Mouse (Mus musculus) embryo, embryonic 9.5 days (tissue): ENCODE measurements around the gene Dhtkd1.
"Not testable (repeated sequence)": the region's sequence is repeated elsewhere in the genome, so short reads cannot be mapped to it uniquely, and the experiment has no call there.

Source experiments
- DNase-seq: peaks from one replicate; pipeline ENCODE4 v3.0.0-alpha.2; 2017; ENCODE audit errors: extremely low spot score

Gene Dhtkd1

DNA sequence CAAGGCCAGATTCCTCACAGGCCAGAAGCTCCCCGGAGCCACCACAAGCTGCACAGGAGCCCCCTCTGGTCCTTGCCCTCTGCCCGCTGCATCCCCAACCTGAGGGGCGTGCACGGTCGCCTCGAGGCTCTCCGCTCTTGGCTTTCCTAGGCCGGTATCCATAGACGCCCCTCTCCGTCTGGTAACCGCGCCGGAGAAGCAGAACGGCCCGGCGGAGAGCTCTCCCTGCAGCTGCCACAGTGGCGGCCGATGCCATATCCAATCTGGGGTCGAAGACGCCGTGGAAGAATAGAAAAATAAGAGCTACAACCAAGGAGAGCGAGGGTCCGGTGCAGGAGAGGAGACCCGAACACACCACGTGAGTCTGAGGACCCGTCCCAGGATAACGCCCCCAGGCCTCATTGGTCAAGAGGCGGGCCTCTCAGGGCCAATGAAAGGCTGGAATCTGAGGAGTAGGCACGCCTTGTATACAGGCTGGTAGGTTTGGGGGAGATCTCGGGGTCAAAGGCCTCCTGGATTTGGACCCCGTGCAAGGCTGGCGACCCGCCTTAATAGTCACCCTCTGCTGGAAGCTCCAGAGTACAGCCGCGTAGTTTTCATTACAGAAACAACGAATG, at the start of gene Dhtkd1:
Gene Dhtkd1 (minus strand): TSS at position 377 of the 617 bp plus-strand sequence.
- DNase-seq, result peak; percentile 82

DNA sequence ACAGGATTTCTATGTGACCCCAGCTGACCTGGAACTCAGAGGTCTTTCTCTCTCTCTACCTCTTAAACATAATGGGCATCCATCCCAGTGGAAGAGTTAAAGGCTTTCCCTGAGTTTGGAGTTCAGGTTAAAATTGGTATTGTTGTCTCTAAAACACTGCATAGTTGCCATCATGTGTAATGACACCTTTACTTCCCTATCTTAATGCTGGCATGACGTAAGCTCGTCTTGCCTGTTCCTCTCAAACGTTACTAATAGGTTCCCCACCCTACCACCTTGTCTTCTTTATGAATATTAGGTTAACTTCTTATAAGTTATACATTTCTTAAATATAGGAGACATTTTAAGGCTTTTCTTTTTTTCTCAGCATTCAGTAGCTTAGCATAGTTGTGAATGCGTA, 34.9 kb upstream of the Dhtkd1 start:
- no peak for DNase-seq

DNA sequence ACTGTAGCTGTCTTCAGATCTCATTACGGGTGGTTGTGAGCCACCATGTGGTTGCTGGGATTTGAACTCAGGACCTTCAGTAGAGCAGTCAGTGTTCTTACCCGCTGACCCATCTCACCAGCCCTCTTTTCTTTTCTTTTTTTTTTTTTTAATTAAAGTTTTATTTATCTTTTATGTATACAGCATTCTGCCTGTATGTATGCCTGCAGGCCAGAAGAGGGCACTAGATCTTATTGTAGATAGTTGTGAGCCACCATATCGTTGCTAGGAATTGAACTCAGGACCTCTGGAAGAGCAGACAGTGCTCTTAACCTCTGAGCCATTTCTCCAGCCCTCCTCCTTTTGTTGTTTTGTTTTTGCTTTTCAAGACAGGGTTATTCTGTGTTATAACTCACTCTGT, 28.0 kb upstream of the Dhtkd1 start:
- not testable (repeated sequence) for DNase-seq

DNA sequence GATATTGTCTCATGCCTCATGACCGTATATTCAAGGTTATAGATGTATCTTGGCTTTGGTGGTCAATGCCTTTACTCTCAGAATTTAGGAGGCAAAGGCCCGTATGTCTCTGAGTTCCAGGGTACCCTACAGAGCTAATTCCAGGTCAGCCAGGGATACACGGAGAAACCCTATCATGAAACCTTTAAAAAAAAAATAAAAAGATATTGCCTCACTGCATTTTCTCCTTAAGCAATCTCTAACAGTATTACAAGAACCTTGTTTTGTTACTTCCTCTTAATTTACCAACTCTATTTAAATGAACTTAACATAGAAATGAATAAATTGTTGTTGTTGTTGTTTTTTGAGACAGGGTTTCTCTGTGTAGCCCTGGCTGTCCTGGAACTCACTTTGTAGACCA, 23.4 kb upstream of the Dhtkd1 start:
- DNase-seq, result no peak

DNA sequence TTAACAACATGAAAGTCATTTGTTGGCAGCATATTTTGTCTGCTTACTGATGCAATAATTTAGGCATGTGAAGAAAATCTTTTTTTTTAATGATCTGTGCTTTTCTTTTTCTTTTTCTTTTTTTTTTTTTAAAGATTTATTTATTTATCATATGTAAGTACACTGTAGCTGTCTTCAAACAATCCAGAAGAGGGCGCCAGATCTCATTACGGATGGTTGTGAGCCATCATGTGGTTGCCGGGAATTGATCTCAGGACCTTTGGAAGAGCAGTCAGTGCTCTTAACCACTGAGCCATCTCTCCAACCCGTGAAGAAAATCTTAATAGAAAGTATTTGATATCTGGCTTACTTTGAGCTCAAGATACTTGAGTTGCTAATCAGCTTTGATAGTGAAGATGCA, 21.1 kb upstream of the Dhtkd1 start:
- not testable (repeated sequence) for DNase-seq

DNA sequence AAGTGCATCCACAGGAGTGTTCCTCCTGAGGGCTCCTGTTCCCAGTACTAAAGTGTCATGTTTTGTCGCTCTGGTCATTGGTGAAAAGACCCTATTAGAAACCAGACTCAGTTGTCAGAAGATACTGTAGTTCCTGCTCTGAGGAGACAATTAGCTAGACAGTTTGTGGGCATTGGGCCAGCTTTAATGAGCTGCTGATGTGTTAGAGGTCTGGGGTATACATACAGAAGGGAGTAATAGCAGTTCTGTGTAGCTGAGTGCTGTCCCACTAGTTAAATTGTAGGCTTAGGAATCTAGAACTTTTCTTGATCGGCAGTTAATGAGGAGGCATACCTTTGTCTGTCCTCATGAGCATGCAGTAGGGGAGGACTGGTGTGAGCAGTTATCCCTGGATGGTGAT, 19.7 kb upstream of the Dhtkd1 start:
- no peak for DNase-seq

DNA sequence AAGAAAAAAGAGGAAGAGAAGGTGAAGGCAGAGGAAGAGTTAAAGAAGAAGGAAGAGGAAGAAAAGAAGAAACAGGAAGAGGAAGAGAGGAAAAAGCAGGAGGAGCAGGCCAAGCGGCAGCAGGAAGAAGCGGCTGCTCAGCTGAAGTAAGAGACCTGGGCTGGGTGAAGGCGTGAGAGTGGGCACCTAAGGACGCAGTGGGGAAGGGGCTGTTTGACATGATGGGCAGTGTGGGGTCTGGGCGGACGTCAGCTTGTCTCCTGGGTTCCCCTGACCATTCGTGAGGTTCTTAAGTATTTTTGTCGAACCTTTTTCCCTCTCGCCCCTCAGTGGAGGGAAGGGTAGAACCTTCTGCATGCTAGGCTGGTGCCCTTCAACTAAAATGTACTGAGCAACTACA, 15.1 kb upstream of the Dhtkd1 start:
- DNase-seq, result no peak

DNA sequence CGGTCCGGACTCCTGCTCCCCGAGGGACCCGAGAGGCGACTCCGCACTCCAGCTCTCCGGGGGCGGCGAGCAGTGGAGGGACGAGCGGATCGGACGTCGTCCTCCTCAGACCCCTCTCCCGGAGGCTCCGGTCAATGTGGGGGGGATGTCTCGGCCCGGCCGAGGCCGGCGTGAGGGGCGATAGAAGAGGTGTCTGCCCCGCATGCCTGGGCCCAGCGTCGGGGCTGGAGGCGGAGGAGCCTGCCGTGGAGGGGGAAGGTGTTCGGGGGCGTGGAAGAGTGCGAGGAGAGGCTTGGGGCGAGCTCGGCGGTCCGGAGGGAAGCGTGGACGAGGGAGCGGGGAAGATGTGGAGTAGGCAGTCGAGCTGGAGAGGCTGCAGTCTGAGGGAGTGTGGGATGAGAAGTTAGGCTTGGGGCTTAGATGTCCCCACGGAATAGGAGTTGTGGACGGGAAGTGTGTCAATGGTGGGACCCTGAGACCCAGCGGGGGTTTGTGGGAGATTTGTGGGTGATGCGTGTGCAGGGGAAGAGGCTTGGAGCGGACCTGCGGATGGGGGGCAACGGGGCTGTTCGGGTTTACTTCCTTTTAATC, 9.1 kb upstream of the Dhtkd1 start:
- DNase-seq, result no peak

DNA sequence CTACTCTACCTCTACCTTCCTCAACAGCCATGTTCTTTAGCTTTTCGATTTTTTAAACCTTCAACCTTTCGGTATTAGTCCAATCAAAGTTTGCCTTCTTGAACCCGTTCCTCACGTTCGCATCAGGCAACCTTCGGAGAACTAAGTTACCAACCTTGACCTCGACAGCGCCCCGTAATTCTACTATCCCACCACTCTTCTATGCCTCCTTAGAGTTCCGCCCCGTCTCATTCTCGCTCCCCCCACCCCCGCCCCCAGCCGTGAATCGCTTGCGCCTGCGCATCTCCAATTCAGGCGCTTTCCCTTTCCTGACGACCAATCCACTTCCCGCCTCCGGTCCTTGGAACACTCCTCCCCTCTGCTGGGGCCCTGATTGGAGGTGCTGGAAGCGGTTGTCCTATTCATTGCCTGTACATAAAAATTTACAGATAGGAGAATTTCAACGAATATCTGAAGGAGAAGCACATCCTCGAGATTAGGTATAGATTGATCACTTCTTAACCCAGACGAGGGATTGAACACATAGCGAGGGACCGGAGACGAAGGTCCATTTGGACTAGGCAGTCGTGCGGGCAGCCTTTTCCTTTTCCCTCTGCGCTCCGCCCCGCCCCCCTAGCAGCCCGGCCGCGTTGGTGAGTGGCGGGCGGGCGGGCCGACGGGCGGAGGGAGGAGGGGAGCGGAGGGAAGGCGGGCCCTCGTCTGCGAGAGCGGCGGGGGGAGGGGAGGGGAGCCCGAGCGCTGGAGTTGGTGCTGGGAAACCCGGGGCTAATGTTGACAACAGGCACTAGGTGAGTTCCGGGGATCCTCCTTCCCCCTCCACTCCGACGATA, 8.4 kb upstream of the Dhtkd1 start, which contains the start of gene Upf2:
Gene Upf2 (plus strand): TSS at position 704 of the 830 bp plus-strand sequence.
- DNase-seq, result peak; percentile 95

DNA sequence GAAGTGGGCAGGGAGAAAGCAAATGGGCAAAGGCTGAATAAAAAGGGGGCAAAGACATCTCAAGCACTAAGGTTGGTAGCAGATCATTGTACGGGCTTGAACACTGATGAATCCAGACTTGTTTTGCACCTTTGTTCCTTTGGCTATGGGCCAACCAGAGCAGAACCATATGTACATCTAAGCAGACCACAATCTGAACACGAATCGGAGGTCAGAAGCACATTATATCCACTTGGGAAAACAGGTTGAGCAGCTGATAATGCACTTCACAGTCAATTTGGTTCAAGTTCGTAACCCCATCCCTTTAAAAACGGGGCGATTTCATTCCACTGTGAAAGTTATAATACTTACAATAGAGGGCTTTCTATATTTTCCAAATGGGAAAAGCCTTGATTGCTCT, 7.7 kb upstream of the Dhtkd1 start:
- DNase-seq, result no peak

DNA sequence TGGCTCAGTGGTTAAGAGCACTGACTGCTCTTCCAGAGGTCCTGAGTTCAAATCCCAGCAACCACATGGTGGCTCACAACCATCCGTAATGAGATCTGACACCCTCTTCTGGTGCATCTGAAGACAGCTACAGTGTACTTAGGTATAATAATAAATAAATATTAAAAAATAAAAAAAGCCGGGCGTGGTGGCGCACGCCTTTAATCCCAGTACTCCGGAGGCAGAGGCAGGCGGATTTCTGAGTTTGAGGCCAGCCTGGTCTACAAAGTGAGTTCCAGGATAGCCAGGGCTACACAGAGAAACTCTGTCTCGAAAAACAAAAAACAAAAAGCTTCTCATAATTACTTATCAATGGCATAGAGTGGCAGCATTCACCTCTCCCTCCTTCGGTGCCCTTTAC, 7.2 kb upstream of the Dhtkd1 start:
- DNase-seq, result not testable (repeated sequence)

DNA sequence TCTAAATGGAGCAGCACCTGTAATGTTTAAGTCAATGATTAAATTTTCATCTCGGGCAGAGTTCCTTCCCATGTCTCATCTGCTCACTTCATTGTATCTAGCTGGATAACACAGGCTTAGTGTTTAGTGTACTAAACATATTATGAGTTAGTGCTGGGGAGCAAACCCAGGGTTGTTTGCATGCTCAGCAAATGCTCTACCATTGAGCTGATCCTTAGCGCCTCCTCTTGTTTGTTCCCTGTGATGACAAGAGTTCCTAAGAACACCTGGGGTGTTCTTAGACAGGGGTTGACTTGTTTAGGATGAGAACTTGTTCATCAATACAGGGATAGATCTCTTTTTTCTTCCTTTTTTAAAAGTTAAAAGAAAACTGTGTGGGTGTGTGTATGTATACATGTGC, 6.4 kb upstream of the Dhtkd1 start:
- DNase-seq, result no peak

DNA sequence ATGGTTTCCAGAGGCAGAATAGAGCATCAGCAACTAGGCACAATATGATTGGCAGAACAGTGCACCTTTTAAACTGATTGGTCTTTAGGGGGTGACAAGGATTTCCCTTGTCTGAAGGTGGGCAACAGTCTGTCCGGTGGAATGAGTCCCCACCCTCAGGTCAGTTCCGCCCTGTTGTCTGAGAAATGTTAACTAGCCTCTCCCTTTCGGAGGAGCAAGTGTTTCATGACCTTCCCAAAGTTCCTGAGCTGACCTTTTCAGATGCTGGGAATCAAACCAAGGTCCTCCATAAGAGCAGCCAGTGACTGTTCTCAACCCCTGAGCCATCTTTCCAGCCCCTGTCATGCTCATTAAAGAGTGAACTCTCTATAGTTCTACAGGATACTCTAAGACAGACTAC, 4.3 kb upstream of the Dhtkd1 start:
- no peak for DNase-seq

DNA sequence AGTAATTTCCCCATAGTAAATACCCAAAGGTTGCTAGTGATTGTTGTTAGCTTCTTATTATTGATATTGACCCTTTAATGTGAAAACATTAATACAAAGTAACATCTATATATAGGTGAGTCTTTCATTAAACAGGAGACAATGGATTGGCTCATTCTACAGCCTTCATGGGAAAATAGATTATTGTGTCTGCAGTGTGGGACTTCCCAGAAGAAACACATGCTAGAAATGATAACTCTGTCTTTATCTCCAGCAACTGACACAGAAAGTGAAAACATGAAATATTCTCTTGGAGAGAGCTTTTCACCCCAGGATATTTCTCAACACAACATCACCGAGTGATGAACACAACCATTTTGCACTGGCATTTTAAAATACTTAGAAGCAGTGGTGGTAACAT, 3.0 kb upstream of the Dhtkd1 start:
- no peak for DNase-seq

DNA sequence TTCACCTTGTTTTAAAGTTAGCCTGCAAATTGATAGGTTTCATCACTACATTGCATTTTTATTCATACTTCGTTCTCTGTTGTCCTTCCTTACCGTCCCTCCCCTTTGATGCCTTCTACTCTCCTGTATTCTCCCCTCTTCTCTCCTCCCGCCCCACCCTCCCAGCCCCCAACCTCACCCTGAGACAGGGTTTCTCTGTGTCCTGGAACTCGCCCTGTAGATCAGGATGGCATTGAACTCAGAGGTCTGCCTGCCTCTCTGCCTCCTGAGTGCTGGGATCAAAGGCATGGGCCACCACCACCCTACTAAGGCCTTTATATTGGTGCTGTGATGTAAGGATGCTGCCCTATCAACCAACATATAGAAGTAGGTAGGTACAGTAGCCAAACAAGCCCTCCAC, 479 bp upstream of the Dhtkd1 start:
- DNase-seq, result no peak

DNA sequence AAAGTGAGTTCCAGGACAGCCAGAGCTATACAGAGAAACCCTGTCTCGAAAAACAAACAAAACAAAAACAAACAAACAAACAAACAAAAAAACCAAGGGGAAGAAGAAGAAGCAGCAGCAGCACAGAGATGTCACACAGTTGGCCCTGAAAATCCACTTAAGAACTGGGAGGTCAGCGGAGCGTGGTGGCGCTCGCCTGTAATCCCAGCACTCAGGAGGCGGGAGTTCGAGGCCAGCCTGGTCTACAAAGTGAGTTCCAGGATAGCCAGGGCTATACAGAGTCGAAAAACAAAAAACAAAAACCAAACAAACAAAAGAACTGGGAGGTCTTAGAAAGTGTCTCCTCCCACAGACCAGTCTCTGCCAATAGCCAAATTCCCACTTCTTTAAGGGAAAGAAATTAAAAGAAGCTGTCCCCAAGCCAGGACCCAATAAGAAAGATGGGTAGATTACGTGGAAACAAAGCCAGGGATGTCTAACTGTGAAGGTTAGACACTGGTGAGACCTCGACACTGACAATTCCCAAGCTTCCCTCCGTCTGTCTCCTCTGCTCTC, 654 bp downstream of the Dhtkd1 start:
- DNase-seq, result no peak

DNA sequence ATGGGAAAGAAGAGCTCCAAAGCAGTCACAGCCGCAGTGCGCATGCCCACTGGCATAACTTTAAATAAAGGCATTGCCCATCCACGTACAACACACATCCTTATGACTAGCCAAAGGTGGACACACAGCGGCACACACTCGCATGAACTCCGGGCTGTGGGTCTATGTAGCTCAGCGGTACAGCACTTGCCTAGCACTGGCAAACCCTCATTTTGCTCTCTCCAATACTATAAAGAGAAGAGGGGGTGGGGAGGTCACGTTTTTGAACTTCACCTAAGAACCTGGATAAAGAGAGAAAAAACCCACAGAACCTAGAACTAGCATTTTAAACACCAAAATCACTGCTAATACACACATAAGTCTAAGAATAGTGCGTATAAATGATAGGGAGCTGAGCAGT, 1.7 kb downstream of the Dhtkd1 start:
- DNase-seq, result no peak

DNA sequence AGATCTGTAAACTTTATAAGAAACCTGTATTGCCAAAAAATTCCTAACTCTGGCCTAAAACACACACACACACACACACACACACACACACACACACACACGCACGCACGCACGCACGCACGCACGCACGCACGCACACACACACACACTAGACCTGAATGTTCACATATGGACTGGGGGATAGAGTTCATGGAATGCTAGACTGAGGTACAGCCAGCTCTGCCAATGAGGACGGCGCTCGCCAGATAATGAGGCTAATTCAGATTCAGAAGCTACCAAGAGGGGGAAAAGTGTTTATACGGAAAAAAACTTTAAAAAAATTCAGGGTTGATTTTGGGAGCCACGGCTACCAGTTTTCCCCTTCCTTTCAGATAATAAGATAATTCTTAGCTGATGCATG, 2.7 kb downstream of the Dhtkd1 start:
- no peak for DNase-seq

DNA sequence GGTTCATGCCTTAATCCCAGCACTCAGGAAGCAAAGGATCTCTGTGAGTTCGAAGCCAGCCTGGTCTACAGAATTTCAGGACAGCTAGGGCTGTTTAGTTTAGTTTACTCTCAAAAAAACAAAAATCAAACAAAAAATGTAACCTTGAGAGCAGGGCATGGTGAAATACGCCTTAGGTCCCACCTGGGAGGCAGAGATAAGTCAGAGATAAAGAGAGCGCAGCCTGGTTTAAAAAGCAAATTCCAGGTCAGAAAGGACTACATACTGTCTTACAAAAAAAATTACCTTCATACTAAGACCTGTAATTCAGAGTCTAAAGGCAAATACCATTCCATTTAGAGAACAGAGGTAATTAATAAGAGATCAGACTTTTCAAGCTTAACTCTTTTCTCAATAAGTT, 3.3 kb downstream of the Dhtkd1 start:
- no peak for DNase-seq

DNA sequence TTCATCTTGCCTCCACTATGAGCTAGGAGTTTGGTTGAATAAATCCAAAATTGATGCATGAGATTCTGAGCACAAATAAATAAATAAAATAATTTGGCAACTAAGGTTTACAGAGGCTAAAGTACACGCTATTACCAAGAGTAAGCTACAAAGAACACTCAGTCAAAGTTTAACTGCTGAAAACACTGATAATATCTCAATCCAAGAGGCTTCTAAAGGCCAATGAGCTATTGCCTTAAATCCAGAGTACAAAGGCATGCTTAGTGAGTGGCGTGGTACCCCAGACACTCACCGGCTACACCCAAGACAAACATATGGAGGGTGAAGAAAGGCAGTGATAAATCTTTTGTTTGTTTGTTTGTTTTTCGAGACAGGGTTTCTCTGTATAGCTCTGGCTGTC, 6.0 kb downstream of the Dhtkd1 start:
- DNase-seq, result no peak

DNA sequence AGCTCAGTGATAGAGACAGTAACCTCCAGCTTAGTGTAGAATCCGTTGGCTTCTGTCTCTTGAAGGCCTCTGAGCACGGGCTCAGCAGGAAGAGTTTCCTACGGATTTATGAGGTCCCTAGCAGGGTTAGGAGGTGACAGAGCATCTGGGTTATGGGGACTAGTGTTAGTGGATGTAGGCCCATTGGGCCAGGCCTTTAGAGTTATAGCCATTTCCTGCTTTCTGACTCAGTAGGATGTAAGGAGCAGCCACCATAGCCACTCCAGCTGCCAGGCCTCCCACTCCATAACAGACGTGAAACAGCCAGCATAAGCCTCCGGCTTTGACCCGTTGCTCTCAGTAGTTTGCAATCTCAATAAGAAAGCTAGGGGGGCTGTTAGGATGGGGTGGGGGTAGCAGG, 6.5 kb downstream of the Dhtkd1 start:
- no peak for DNase-seq

DNA sequence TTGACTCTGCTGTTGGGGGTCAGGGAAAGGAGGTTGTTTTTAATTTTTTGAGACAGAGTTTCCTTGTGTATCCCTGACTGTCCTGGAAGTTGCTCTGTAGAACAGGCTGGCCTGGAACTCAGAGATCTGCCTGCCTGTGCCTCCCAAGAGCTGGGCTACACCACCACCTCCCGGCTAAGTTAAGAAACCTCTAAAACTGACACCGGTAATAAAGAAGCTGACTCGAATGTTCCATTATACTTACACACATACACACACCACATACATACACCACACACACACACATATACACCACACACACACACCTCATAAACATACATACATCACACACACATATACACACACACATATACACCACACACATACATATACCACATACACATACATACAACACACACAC, 7.7 kb downstream of the Dhtkd1 start:
- no peak for DNase-seq

DNA sequence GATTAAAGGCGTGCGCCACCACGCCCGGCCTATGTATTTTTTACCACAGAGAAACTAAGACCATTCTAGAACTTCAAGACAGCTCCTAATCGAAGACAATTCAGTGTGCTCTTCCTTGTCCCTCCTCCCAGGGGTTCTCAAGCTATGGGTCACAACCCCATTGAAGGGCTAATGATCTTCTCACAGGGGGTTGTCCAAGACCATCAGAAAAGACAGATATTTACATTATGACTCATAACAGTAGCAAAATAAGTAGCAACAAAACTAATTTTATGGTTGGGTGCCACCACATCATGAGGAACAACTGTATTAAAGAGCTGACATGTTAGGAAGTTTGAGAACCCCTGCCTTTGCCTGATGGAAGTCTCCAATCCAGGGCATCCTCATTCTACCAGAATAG, 10.7 kb downstream of the Dhtkd1 start:
- no peak for DNase-seq
